Mouse (Mus musculus) hindlimb bud, embryonic 11.5 days (tissue): Measurements from ENCODE around the gene Junb.

Experiments used
- DNase-seq: peaks from one replicate; pipeline ENCODE4 v3.0.0-alpha.2; 2012; ENCODE audit warnings: low read depth, low spot score; ENCODE audit errors: extremely low spot score

Gene Junb

DNA sequence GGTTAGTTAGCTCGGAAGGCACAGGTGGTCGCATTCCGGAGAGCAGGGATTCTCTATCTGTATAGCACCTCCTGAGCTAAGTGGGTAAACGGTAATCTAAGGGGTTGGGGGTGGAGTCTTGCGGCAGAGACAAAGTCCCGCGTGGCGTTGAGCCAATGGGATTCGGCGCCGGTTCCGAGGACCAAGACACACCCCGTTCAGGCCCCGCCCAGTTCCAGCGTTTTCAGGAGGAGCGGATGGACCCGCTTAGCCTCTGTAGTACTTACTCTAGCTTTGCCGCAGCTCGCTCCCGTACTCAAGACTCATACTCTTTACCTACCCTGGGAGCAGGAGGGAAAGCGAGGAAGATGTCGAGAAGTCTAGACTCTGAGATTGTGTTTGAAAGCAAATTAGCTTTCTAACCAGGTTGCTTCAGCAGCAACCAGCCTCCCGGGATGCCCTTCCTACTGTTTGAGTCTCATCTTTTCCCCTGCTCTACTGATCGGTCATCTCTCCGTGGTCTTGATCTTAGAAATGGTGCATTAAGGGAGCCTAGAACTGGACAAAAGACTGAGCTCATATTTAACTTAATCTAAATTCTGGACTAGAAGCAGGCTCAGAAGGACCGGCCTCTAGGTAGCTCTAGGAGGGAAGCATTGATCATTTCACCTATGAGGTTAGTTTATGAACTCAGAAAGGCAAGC is 33.9 kb downstream of the Junb start:
- DNase-seq = no peak

DNA sequence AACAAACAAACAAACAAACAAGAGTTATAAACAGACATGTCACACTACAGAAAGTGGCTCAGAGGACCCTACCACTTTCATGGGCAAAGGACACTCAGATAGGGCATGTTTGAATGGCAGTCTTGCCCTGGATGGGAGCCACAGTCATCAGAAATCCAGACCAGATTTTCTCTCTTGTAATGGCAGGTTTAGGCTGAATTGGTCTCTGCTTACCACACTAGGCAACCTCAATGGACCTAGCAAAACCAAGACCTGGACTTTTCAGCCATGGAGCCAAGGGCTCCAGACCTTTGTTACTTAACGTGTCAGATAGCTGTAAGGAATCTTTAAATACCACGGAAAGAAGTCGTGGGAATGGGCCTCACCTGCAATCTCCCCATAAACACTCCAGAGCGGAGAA is 34.8 kb downstream of the Junb start:
- DNase-seq = no peak

DNA sequence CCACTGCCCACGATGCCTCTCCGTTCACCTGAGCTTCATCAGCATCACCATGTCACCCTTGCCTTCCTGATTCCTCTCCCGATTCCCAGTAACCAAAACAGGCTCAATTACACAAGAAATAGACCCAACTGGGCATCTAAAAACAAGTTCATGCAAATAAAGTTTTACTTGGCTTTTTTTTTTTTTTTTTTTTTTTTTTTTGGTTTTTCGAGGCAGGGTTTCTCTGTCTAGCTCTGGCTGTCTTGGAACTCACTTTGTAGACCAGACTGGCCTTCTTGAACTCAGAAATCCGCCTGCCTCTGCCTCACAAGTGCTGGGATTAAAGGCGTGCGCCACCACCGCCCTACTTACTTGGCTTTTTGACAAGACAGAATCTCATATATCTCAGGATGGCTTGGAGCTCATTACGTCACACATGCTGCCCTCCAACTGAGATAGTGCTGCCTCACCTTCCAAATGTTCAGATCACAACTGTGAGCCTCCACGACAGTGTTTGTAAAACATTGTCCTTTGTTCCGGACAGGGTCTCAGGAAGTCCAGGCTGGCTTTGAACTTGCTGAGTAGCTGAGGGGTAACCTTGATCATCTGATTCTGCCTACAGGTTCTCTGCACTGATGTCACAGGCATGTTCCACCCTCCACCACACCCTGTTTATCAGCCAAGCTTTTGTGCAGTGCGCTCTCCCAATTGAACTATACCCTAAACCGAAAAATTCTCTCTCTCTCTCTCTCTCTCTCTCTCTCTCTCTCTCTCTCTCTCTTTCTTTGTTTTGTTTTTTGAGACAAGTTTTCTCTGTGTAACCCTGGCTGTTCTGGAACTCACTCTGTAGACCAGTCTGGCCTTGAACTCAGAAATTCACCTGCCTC is 40.7 kb downstream of the Junb start:
- no peak for DNase-seq

DNA sequence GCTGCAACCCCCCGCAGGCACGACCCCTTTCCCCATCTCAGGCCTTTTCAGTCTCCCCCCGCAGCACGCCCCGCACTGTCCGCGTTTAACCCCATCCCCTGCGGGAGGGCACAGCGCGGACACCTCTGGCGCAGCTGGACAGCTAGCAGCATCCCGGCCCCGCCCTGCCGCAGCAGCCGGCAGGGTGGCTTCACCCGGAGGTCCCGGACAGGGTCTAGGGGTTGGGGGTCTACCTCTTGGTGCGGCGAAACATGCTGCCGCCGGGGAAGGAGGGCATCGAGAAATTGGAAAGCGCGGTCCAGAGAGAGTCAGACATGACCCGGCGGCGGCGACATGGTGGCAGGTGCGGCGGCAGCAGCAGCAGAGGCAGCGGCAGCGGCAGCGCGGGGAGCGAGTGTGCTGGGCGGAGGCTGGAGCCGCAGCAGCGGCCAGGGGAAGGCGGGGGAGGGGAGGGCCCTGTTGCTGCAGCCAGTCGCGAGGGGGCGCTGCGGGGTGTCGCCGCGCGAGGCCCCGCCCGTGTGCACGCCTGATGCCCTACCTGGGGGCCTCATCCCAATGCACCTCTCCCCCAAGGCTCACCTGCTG is 41.5 kb downstream of the Junb start, which contains the start of gene Mast1:
Gene Mast1, minus strand, starts transcription at position 398 of the 585 bp plus-strand sequence.
- no peak for DNase-seq

DNA sequence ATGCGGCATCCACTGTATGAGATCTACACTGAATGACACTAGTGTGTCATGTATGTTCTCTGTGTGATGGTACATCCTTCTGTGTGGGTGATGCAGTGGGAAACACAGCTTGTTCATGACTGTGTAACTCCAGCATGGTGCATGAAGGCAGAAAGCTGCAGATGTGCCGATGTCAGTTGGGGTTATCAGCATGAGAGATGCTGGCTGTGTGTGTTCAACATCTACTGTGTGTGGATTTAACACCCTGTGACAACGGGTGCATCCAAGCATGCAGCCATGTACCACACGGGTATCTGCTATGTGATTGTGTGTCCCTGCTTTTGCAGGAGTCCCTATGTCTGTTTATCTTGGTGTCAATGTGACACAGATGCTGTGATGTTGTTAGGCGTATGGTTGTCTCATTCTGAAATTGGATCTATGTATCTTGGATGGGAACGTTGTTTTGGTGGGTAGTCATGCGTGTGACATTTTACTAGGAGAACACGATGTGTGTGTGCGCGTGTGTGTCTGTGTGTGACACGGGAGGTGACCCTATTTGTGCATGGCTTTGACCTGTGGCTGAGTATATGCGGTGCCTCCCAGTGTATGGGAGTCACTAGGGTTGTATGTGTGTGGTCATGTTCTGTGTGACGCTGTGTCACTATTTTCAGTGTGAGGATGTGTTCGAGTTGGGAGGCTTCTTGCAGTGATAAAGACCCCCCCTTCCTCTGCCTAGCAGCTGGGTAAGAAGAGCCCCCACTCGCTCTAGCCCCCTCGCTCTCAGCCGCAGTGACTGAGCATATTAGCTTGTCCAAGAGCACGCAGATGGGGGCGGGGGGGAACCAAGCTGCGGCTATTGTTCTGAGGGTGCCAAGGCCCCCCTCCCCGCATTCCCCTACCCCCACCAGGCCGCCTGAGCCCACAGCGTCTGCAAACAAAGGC is 42.2 kb downstream of the Junb start:
- DNase-seq = no peak

DNA sequence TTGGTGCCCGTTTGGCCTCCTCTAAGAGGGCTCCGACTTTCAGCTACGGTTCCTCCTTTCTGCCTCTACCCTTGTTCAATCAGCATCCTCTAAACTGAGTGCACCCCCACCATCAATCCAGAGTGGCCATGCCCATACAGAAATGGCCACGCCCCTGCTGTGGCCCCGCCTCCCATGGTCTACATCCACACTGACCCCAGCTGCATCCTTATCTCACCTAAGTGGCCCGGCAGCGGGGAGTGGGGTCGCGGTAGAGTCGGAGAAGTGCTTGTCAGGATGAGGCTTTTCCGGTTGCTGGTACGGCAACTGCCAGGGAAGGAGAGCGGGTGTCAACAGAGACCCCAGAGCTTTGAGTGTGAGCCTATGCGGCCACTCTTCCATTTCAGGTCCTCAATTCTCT is 43.0 kb downstream of the Junb start:
- no peak for DNase-seq

DNA sequence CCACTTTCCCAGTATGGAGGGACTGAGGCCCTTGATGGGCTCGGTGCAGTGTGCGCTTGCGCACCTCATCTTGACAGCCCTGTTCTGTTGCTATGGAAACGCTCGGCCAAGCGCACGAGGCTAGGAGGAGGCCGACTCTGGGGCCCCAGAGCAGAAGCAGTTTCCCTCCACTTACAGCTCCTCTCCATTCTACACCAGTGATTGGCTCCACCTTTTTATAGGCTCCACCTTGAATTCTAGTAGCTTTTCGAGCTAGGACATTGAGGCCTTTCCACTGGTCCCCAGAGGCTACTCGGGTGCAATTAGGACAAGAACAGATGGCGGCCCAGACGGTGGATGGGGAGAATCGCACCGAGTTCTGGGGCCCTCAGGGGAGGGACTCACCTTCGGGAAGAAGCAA is 43.7 kb downstream of the Junb start:
- no peak for DNase-seq

DNA sequence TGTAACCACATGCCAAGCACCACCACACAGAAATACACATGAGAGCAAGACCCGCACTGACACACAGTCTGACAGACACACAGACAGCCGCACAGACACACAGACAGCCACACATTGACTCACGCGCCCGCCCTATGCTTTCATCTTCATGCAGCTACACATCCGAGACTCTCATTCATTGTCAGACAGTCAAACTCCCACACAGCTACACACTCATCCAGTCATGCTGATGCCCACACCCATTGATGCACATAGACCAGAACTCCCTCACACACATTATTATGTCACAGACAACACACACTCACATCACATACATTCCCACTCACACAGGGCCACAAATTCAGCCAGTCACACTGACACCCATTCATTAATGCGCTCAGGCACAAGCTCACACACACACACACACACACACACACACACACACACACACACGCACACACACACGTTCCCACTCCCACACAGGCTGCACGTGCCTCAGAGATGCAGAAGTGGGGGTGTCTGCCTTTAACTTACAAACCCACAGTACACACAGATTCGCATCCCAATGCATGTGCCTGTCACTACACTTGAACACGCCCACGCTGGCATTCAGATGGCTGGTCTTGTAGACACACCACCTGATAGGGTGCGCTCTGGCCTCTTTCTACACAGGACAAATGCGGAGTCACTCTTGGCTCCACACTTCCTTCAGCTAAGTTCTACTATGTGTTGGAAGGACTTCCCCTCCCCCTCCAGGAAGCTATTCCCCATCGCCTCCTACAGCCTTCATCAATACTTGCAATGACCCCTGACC is 44.6 kb downstream of the Junb start:
- DNase-seq = no peak

DNA sequence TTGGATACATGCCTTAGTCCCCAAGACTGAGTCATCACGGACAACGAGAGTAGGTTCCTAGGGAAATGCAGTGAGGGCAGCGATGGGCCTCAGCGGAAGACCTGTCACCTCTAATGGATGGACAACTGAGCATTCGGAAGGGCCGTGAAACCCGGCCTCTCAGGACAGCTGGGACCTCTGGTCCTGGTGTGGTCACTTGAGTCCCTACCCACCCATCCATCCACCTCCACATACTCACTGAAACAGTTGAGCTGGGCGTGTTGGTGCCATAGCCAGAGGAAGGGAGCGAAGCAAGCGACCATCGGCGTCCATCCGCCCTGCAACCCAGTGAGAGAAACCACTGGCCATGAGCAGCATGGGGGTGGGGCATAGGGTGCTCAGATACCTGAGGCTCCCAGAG is 47.9 kb downstream of the Junb start:
- DNase-seq = no peak

DNA sequence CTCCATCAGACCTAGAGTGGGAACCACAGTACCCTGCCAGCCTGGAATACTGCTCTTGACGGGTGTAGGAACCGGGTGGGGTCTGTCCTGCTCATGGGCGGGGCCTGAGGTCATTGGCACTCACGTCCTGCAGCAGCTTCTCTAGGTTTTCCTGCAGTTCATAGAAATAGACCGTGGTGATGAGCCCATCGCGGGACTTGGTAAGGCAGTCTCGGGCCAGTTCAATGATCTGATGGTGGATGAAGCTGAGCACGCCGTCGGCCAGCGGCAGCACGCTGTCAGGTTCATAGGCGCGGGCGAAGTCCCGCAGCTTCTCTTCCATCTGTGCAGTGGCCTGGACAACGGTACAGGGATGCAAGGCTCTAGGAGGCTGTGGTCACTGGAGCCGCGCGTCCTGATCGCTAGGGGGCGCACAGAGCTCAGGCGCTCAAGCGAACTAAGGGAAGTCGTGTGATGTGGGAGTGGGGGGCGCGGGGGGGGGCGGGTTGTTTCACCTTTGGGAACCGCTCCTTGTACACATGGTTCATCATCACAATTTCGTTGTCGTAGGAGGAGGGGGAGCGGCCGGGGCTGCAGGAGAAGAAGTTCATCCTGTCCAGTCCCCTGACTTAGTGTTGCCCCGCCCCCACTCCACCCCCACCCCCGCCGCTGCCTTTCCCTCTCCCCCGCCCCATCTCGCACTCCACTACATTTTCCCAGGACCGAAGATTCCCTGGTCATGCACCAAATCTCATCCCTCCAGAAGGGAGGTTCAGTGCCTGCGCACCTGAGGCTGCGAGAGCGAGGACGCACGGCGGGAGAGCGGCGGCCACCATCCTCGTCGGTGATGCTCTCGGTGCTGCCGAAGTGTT is 49.8 kb downstream of the Junb start:
- no peak for DNase-seq

DNA sequence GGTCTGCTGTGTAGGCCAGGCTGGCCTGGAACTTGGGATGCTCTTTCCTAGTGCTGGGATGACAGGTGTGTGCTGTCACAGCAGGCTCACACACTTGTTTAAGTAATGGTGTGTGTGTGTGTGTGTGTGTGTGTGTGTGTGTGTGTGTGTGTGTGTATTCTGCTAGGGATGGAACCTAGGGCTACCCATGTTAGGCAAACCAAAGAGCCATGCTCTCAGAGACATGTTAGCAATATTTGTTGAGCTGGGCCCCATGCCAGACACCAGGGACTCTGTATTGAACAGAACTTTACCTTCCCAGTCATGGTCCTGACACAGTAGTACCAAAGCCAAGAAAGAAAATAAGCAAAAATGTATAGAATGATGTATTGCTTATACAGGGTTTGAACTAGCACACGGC is 51.0 kb downstream of the Junb start:
- no peak for DNase-seq

DNA sequence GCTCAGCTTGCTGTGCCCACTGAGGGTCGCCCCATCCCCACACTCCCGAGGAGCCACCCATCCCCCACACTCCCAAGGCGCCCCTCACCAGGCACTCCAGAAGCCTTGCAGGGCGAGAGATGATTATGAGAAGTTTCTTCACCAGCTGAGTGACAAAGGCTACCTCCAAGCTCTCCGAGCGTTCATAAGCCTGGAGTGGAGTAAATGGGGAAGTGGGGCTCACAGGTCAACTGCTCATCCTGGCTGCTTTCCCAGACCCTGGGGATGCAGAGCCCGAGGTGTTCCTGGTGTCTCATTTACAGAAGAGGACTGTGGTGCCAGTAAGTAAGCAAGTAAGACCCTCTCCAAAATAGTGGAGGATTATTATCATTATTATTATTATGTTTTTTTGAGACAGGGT is 53.0 kb downstream of the Junb start:
- DNase-seq = no peak
